Mouse (Mus musculus) forebrain, postnatal 0 days (tissue): Measurements from ENCODE around the gene Efna3. TPM values are rescaled to one million over a fixed set of nuclear protein-coding genes. Genes with fewer than 3 reads are reported as not detected.

ENCODE experiments used
- ATAC-seq: fragments of 200-750 bp; cut with Nextera tagmentation; 2 replicates; pipeline ENCODE4 v1.8.0; 2017; ENCODE audit warnings: mild to moderate bottlenecking, moderate library complexity
- DNase-seq: peaks from one replicate; pipeline ENCODE4 v3.0.0-alpha.2; 2015
- H3K27ac ChIP-seq: fragments of 300-500 bp; sonication (generic); 2 replicates; pipeline ENCODE4 v1.5.1; 2014; ENCODE audit warnings: low read depth, mild to moderate bottlenecking, antibody characterized with exemption, low read length, moderate library complexity, mixed read lengths
- H3K27me3 ChIP-seq: fragments of 300-500 bp; sonication (generic); 2 replicates; pipeline ENCODE4 v1.6.1; 2014; ENCODE audit warnings: mild to moderate bottlenecking, low read length, mixed read lengths; ENCODE audit not compliant: insufficient read depth
- H3K36me3 ChIP-seq: fragments of 300-500 bp; sonication (generic); 2 replicates; pipeline ENCODE4 v1.6.1; 2014; ENCODE audit warnings: mild to moderate bottlenecking, moderate library complexity; ENCODE audit not compliant: insufficient read depth
- H3K4me1 ChIP-seq: fragments of 300-500 bp; sonication (generic); 2 replicates; pipeline ENCODE4 v1.6.1; 2014; ENCODE audit warnings: antibody characterized with exemption; ENCODE audit not compliant: insufficient read depth
- H3K4me2 ChIP-seq: fragments of 300-500 bp; sonication (generic); 2 replicates; pipeline ENCODE4 v1.6.1; 2014; ENCODE audit warnings: low read depth, mild to moderate bottlenecking, moderate library complexity
- H3K4me3 ChIP-seq: fragments of 300-500 bp; sonication (generic); 2 replicates; pipeline ENCODE4 v1.5.1; 2014; ENCODE audit warnings: low read depth, low read length, mixed read lengths
- H3K9ac ChIP-seq: fragments of 300-500 bp; sonication (generic); 2 replicates; pipeline ENCODE4 v1.6.1; 2014; ENCODE audit warnings: mild to moderate bottlenecking
- H3K9me3 ChIP-seq: fragments of 300-500 bp; sonication (generic); 2 replicates; pipeline ENCODE4 v1.6.1; 2016; ENCODE audit warnings: low read length
- CTCF ChIP-seq: sonication (generic); IDR thresholded peaks from 2 replicates; pipeline ENCODE4 v1.5.1; 2016; ENCODE audit warnings: antibody characterized with exemption, control low read depth, low read depth
- WGBS: fragments of 180-500 bp; shearing (Covaris S2); extraction: QIAGEN DNeasy Blood & Tissue Kit; methylation state at CpG from one replicate; pipeline ENCODE4 v1.1.7; 2014; 5-methylcytosine and 5-hydroxymethylcytosine counted together
- polyA plus RNA-seq: library from polyadenylated mRNA; unstranded; fragments of >200 nt; fragmentation: Nextera tagmentation; extraction: Ambion mirVana; gene quantifications from 2 replicates; pipeline ENCODE4 v1.2.1, GENCODE M21; 2015
- total RNA-seq: library from RNA; depleted of rRNA; stranded (reverse); fragments of >200 nt; gene quantifications from 2 replicates; pipeline ENCODE4 v1.2.3, GENCODE M21; 2014

Efna3 gene
- total and polyA plus RNA-seq, 2 experiments from 2014 or later = 68.9 to 76.7 TPM

DNA sequence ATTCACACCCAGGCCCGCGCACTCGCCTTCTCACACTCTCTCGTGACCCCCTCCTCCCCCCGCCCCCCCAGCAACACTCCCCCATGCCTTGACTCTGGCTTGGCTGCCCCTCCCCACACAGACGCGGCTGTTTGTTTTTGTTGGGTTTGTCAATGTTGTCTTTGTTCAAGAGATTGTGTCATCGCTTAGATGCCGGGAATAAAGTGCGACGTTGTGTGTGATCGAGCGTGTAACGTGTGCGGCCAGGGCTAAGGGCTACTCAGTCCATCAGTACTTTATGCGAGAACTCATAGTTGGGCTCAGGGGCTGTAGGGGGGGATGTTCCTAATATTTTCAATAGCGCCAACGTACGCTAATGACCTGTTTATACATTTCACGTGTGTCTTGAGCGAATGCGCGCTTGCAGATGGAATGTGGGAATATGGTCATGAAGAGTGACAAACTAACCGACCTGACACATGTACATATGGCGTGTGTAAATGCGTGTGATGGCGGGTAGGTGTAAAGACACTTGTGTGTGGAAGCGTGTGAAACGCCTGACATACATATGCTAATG is 42.6 kb downstream of the Efna3 start:
- Histone ChIP-seq H3K4me1 (0 out of 2 replicates have a peak, but pooled peaks cover 9% of the 10 kb centered on the region), H3K4me2 (peak overlapping the region; percentile 91), H3K9me3 (no peaks in the 10 kb centered on the region), H3K27me3 (no peaks in the 10 kb centered on the region), H3K4me3 (peak overlapping the region; percentile 49), H3K36me3 (no peaks in the 10 kb centered on the region), H3K27ac (peak overlapping the region; percentile 57; the same call in 1 of the 2 replicates), H3K9ac (peak overlapping the region; percentile 59)
- DNase-seq (peak; percentile 49), ATAC-seq (peak; percentile 50)
- TF ChIP-seq CTCF = no peak; the same call in 1 of the 2 replicates
- WGBS = 1% methylated on average over 28 of the region's 29 CpGs

DNA sequence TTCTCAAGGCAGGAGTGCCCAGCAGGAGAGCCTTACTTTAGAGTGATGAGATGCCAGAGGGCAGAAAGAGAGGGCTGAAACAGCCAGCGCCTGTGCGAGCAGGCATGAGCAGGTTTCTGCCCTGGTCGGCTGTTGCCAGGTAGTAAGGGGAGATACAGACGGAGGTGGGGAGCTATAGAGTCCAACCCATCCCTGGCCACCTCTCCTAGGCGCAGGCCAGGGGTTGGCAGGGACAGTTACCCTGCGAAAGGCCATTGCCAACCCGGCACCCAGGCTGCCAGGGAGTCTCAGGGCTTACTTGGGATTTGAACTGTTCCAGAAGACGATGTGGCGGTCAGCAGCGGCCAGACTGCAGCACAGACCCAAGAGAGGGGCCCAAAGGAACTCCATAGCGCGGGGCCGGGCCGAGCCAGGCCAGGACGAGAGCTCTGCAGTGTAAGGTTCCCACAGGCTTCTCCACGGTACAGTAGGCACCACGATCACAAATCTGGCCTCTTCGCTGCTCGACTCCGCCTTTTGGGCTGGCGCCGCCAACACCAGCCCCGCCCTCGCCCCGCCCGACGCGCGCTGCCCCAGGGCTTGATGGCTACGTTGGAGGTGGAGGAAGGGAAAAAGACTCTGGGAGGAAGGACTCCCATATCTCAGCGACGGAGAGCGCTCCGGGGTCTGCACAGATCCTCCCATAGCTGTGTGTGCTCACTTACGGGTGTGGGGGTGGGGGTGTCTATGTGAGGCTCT is 43.4 kb downstream of the Efna3 start:
- ATAC-seq (peak; percentile 79), DNase-seq (peak; percentile 79)
- peak overlapping the region; percentile 59 for H3K9ac ChIP-seq
- H3K36me3 ChIP-seq = no peaks in the 10 kb centered on the region
- no peaks in the 10 kb centered on the region for H3K27me3 ChIP-seq
- peak overlapping the region; percentile 49 for H3K4me3 ChIP-seq
- 2% methylated on average over 35 of the region's 35 CpGs for WGBS
- H3K4me2 ChIP-seq = peak overlapping the region; percentile 91
- no peak for TF ChIP-seq CTCF
- no peaks in the 10 kb centered on the region for H3K9me3 ChIP-seq
- 0 out of 2 replicates have a peak, but pooled peaks cover 9% of the 10 kb centered on the region for H3K4me1 ChIP-seq
- peak overlapping the region; percentile 57 for H3K27ac ChIP-seq

DNA sequence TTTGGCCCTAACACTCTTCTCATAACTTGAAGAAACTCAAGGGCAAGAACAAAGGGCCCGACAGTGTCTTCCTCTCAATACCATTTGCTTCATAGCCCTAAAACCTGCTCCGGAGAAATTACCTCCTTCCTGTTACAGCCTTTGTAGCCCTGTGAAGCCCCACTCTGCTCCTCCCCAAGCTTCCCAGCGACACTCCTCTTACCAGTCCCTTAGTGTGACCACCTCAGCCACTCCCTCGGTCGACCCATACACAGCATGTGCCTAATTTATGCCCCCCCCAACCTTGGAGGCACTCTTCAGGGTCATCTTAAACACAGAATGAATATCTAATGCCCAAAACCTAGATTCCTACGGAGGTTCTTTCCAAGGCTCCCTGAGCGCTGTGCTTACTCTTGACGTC is 44.1 kb downstream of the Efna3 start:
- 0 out of 2 replicates have a peak, but pooled peaks cover 9% of the 10 kb centered on the region for H3K4me1 ChIP-seq
- TF ChIP-seq CTCF = no peak
- DNase-seq = no peak
- no peak overlapping the region for H3K9ac ChIP-seq
- no peak overlapping the region for H3K27ac ChIP-seq
- no peaks in the 10 kb centered on the region for H3K36me3 ChIP-seq
- H3K4me3 ChIP-seq = peak overlapping the region; percentile 49
- 37% methylated on average over 8 of the region's 8 CpGs for WGBS
- H3K4me2 ChIP-seq = peak overlapping the region; percentile 91
- no peaks in the 10 kb centered on the region for H3K9me3 ChIP-seq
- no peak for ATAC-seq
- no peaks in the 10 kb centered on the region for H3K27me3 ChIP-seq

DNA sequence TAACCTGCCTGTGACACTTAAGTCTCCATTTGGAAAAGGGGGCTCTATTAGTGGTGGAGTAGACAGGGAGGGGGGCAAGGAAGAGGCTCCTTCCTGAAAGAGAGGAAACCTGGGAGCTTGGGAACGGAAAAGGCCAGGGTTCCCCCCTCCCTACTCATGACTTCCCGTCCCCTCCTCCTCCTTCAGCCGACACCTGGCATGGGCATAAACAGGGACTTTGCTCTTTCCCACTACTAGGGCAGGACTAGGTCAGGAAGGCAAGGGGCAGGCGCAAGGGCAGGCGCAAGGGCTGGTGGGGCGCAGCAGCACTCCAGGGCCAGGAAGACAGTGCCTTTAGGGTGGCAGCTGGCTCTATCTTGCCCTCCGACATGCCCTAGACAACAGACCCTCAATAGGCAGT is 44.7 kb downstream of the Efna3 start:
- no peaks in the 10 kb centered on the region for H3K36me3 ChIP-seq
- H3K4me3 ChIP-seq = no peak overlapping the region
- WGBS = 86% methylated on average over 7 of the region's 7 CpGs
- no peaks in the 10 kb centered on the region for H3K9me3 ChIP-seq
- ATAC-seq (no peak), DNase-seq (no peak)
- H3K27ac ChIP-seq = no peak overlapping the region
- no peaks in the 10 kb centered on the region for H3K27me3 ChIP-seq
- H3K9ac ChIP-seq = no peak overlapping the region
- H3K4me2 ChIP-seq = peak overlapping the region; percentile 91
- no peak for TF ChIP-seq CTCF
- H3K4me1 ChIP-seq = 0 out of 2 replicates have a peak, but pooled peaks cover 9% of the 10 kb centered on the region

DNA sequence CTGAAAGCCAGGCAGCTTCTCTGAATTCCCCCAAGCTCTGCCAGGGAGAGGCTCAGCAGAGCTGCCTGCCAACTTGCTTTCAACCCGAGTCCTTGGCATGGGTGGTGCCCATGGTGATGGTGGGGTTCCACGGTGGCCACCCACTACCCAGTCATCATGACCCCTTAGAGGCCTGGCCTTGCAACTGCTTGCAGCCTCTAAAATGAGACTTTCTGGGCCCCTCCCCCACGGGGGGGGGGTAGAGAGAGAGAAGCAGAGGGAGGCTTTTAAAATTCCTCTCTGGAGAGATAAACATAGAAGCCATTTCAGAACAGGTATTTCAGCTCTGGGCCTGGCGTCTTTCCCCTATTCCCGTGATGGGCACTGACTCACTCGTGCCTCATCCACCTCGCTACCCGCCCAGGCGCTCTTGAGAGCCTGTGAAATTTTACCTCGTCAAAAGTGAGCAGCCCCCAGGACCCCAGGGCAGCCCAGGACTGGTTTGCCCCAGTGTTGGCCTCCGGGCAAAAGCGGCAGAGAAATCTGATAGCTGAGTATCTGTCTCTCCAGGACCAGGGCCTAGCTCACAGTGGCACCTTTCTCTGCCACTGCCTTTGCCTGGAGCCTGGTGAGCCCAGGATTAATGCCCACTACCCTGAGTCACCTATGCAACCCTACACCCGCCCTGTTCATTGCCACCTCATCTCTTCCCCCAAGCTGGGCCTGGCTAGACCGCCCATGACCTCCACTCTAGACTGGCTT is 45.3 kb downstream of the Efna3 start:
- H3K4me2 ChIP-seq = no peak overlapping the region
- no peak for DNase-seq
- no peak for TF ChIP-seq CTCF

DNA sequence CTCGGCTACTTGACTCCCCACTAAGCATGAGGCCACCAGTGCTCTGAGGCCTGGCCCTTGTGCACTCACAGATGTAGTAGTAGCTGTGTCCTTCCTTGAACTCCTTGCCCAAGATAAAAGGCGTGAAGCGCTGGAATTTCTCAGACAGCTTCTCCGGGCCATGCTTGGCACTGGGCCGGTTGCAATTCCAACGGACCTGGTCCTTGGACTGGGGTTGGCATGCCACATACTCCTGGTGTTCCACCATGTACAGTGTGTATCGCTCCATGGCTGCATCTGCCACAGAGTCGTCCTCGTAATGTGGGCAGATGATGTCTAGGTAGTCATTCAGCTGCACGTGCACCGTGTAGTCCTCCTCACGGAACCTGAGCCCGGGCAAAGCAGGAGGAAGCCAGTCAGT is 46.7 kb downstream of the Efna3 start:
- TF ChIP-seq CTCF = no peak
- H3K36me3 ChIP-seq = no peaks in the 10 kb centered on the region
- ATAC-seq = no peak
- no peak overlapping the region for H3K4me3 ChIP-seq
- no peak overlapping the region for H3K27ac ChIP-seq
- H3K4me1 ChIP-seq = 0 out of 2 replicates have a peak, but pooled peaks cover 8% of the 10 kb centered on the region
- no peak overlapping the region for H3K9ac ChIP-seq
- 94% methylated on average over 13 of the region's 13 CpGs for WGBS
- no peak overlapping the region for H3K4me2 ChIP-seq
- no peaks in the 10 kb centered on the region for H3K9me3 ChIP-seq
- no peak for DNase-seq
- no peaks in the 10 kb centered on the region for H3K27me3 ChIP-seq

More for the DNA sequence above, 45.3 kb downstream of the Efna3 start:
- H3K4me3 ChIP-seq = no peak overlapping the region
- WGBS = 56% methylated on average over 14 of the region's 14 CpGs
- H3K27ac ChIP-seq = no peak overlapping the region
- H3K9me3 ChIP-seq = no peaks in the 10 kb centered on the region
- H3K9ac ChIP-seq = no peak overlapping the region
- no peak for ATAC-seq
- H3K36me3 ChIP-seq = no peaks in the 10 kb centered on the region
- no peaks in the 10 kb centered on the region for H3K27me3 ChIP-seq
- 0 out of 2 replicates have a peak, but pooled peaks cover 9% of the 10 kb centered on the region for H3K4me1 ChIP-seq

DNA sequence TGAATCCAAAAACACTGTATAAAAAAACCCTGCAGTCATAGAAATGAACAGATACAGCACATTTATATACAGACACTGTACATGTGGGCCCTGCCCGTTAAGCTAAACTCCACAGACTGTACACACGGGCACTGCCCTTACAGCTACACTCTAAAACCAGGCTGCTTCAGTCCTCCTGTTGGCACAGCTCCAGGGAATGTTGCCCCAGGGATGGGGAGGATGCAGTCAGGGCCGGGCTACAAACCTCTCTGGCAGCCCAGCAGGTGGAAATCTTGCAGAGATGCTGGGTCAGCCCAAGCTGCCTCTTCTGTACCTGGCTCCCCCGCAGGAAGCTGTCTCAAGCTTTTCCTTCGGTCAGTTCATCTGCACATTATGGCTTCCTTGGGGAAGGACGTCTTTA is 51.0 kb downstream of the Efna3 start:
- ATAC-seq (no peak), DNase-seq (no peak)
- Histone ChIP-seq H3K9me3 (no peaks in the 10 kb centered on the region), H3K27me3 (no peaks in the 10 kb centered on the region), H3K9ac (no peak overlapping the region), H3K4me1 (peaks cover 19% of the 10 kb centered on the region), H3K27ac (no peak overlapping the region), H3K4me3 (no peak overlapping the region), H3K36me3 (no peaks in the 10 kb centered on the region), H3K4me2 (no peak overlapping the region)
- no peak for TF ChIP-seq CTCF
- 54% methylated on average over 6 of the region's 6 CpGs for WGBS
